Mouse (Mus musculus) lung, adult 18-20 months (tissue): ENCODE results near the gene Fam161a.

Experiments used
- DNase-seq, 2 experiments: peaks; one replicate each; pipeline ENCODE4 v3.0.0; 2022; ENCODE audit warnings: mixed read lengths in 2 of 2

Gene Fam161a

GRCm38 (mm10) chr11:23007481-23008180 lies at the start of gene Fam161a:
Fam161a (plus strand) TSS chr11:23007531.
- DNase-seq = peak; percentile 77 to 90

- DNase-seq = no peak
Measured at GRCm38 (mm10) chr11:22957791-22958374, 49.4 kb upstream of the Fam161a start.

GRCm38 (mm10) chr11:22962101-22962500 lies 45.2 kb upstream of the Fam161a start:
- no peak for DNase-seq

GRCm38 (mm10) chr11:22964401-22964800 lies 42.9 kb upstream of the Fam161a start:
- no peak for DNase-seq

- peak in 1 of 2 experiments; percentile 35 for DNase-seq
Measured at GRCm38 (mm10) chr11:22965503-22965902, 41.8 kb upstream of the Fam161a start.

- no peak for DNase-seq
Measured at GRCm38 (mm10) chr11:22969486-22969885, 37.8 kb upstream of the Fam161a start.

GRCm38 (mm10) chr11:22970546-22970945 lies 36.8 kb upstream of the Fam161a start:
- DNase-seq = no peak

- DNase-seq = peak; percentile 83 to 85
Measured at GRCm38 (mm10) chr11:22971835-22972709, 35.3 kb upstream of the Fam161a start, which contains the start of gene Zrsr1. Zrsr1 (plus strand) TSS chr11:22972005.

- DNase-seq = peak; percentile 92
Measured at GRCm38 (mm10) chr11:22972746-22973526, 34.4 kb upstream of the Fam161a start.

GRCm38 (mm10) chr11:22973599-22973998 lies 33.7 kb upstream of the Fam161a start:
- DNase-seq = peak in 1 of 2 experiments; percentile 24

GRCm38 (mm10) chr11:22978215-22978614 lies 29.1 kb upstream of the Fam161a start:
- no peak for DNase-seq

- DNase-seq = no peak
Measured at GRCm38 (mm10) chr11:22978711-22979110, 28.6 kb upstream of the Fam161a start.

GRCm38 (mm10) chr11:22979221-22979620 lies 28.1 kb upstream of the Fam161a start:
- no peak for DNase-seq

GRCm38 (mm10) chr11:22981041-22981440 lies 26.3 kb upstream of the Fam161a start:
- DNase-seq = no peak

GRCm38 (mm10) chr11:22981543-22981950 lies 25.8 kb upstream of the Fam161a start:
- DNase-seq = no peak

GRCm38 (mm10) chr11:22981984-22982757 lies 25.2 kb upstream of the Fam161a start, which contains the start of the genes Gm28048 and Commd1:
Gm28048 (minus strand) TSS chr11:22982090.
Commd1 (minus strand) TSS chr11:22982382.
- DNase-seq = peak; percentile 95

GRCm38 (mm10) chr11:22982846-22983245 lies 24.5 kb upstream of the Fam161a start:
- DNase-seq = no peak

- DNase-seq = no peak
Measured at GRCm38 (mm10) chr11:22985510-22985909, 21.8 kb upstream of the Fam161a start.

- DNase-seq = peak in 1 of 2 experiments; percentile 45
Measured at GRCm38 (mm10) chr11:22987357-22987756, 20.0 kb upstream of the Fam161a start.

GRCm38 (mm10) chr11:22989786-22990185 lies 17.5 kb upstream of the Fam161a start:
- DNase-seq = no peak

GRCm38 (mm10) chr11:22990393-22991126 lies 16.8 kb upstream of the Fam161a start, which contains the start of gene Cct4:
Cct4 (plus strand) TSS chr11:22990519.
- peak; percentile 94 to 95 for DNase-seq
